Mouse (Mus musculus) limb, embryonic 11.5 days (tissue): Measurements from ENCODE around the gene Gm10337. TPM values are rescaled to one million over a fixed set of nuclear protein-coding genes. Genes with fewer than 3 reads are reported as not detected.

ENCODE experiments used
- ATAC-seq: fragments of 200-750 bp; cut with Nextera tagmentation; 2 replicates; pipeline ENCODE4 v1.8.0; 2017; ENCODE audit warnings: low read depth; ENCODE audit not compliant: insufficient number of reproducible peaks, low FRiP score, low TSS enrichment
- DNase-seq: peaks from one replicate; pipeline ENCODE4 v3.0.0-alpha.2; 2015; ENCODE audit warnings: low spot score
- H3K27ac ChIP-seq: fragments of 300-500 bp; sonication (generic); replicated peaks from 2 replicates; pipeline ENCODE4 v1.5.1; 2014; ENCODE audit warnings: low read depth, mild to moderate bottlenecking, low read length
- H3K27me3 ChIP-seq: fragments of 300-500 bp; sonication (generic); 2 replicates; pipeline ENCODE4 v1.6.1; 2014; ENCODE audit warnings: mild to moderate bottlenecking, low read length, mixed read lengths; ENCODE audit not compliant: control insufficient read depth, insufficient read depth
- H3K36me3 ChIP-seq: fragments of 300-500 bp; sonication (generic); 2 replicates; pipeline ENCODE4 v1.6.1; 2014; ENCODE audit warnings: mild to moderate bottlenecking, low read length, moderate library complexity, mixed read lengths; ENCODE audit not compliant: control insufficient read depth, insufficient read depth
- H3K4me1 ChIP-seq: fragments of 300-500 bp; sonication (generic); 2 replicates; pipeline ENCODE4 v1.6.1; 2014; ENCODE audit warnings: low read length, mixed read lengths; ENCODE audit not compliant: control insufficient read depth, insufficient read depth
- H3K4me2 ChIP-seq: fragments of 300-500 bp; sonication (generic); 2 replicates; pipeline ENCODE4 v1.6.1; 2014; ENCODE audit warnings: low read depth, mild to moderate bottlenecking, moderate library complexity; ENCODE audit not compliant: severe bottlenecking
- H3K4me3 ChIP-seq: fragments of 300-500 bp; sonication (generic); 2 replicates; pipeline ENCODE4 v1.5.1; 2014; ENCODE audit warnings: low read depth, low read length
- H3K9ac ChIP-seq: fragments of 300-500 bp; sonication (generic); 2 replicates; pipeline ENCODE4 v1.6.1; 2014; ENCODE audit warnings: mild to moderate bottlenecking, low read length
- H3K9me3 ChIP-seq: fragments of 300-500 bp; sonication (generic); 2 replicates; pipeline ENCODE4 v1.6.1; 2016; ENCODE audit warnings: low read length; ENCODE audit not compliant: control insufficient read depth
- WGBS: fragments of 180-500 bp; shearing (Covaris S2); extraction: QIAGEN DNeasy Blood & Tissue Kit; methylation state at CpG from one replicate; pipeline ENCODE4 v1.1.7; 2014; 5-methylcytosine and 5-hydroxymethylcytosine counted together
- polyA plus RNA-seq: library from polyadenylated mRNA; unstranded; fragments of >200 nt; fragmentation: Nextera tagmentation; extraction: Ambion mirVana; gene quantifications from 2 replicates; pipeline ENCODE4 v1.2.1, GENCODE M21; 2014

The Gm10337 gene
- polyA plus RNA-seq, 1 experiment from 2014 or later: not detected

- Histone ChIP-seq H3K27ac (no peak overlapping the region), H3K4me2 (no peak overlapping the region), H3K4me3 (no peak overlapping the region), H3K9me3 (no peaks in the 10 kb centered on the region), H3K27me3 (no peaks in the 10 kb centered on the region), H3K4me1 (0 out of 2 replicates have a peak, but pooled peaks cover 3% of the 10 kb centered on the region), H3K9ac (no peak overlapping the region), H3K36me3 (peaks cover 19% of the 10 kb centered on the region)
- DNase-seq: no peak
- no peak for ATAC-seq
- WGBS: 96% methylated on average over 2 of the region's 2 CpGs
These were observed 29.0 kb upstream of the Gm10337 start for GRCm38 (mm10) chr15:102474520-102474919.

GRCm38 (mm10) chr15:102483136-102483535 lies 20.4 kb upstream of the Gm10337 start:
- no peaks in the 10 kb centered on the region for H3K27me3 ChIP-seq
- no peaks in the 10 kb centered on the region for H3K9me3 ChIP-seq
- ATAC-seq: no peak
- no peak overlapping the region for H3K4me3 ChIP-seq
- 90% methylated on average over 3 of the region's 3 CpGs for WGBS
- DNase-seq: no peak
- H3K4me2 ChIP-seq: no peak overlapping the region
- peaks cover 36% of the 10 kb centered on the region for H3K36me3 ChIP-seq
- H3K4me1 ChIP-seq: no peaks in the 10 kb centered on the region
- no peak overlapping the region for H3K27ac ChIP-seq
- no peak overlapping the region for H3K9ac ChIP-seq

DNA sequence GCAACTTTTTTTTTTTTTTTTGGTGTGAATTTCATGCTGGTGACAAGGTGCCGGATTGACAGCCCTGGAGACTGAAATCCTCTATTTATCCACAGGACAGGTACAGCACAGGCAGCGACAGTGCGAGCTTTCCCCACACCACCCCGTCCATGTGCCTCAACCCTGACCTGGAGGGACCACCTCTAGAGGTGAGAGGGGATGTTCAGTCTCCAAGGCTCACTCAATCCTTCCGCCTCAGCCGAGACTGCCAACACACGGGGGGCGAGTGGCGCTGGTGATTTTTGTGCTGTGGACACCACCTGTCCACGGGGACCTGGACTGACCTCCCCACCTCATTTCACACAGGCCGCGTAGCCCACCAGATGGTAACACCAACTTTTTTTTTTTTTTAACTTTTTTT lies 17.7 kb upstream of the Gm10337 start:
- no peak overlapping the region for H3K4me3 ChIP-seq
- no peak overlapping the region for H3K9ac ChIP-seq
- H3K27me3 ChIP-seq: no peaks in the 10 kb centered on the region
- DNase-seq (no peak), ATAC-seq (no peak)
- H3K36me3 ChIP-seq: peaks cover 39% of the 10 kb centered on the region
- H3K4me1 ChIP-seq: no peaks in the 10 kb centered on the region
- no peak overlapping the region for H3K27ac ChIP-seq
- 89% methylated on average over 12 of the region's 12 CpGs for WGBS
- no peaks in the 10 kb centered on the region for H3K9me3 ChIP-seq
- H3K4me2 ChIP-seq: no peak overlapping the region

GRCm38 (mm10) chr15:102487664-102488063 lies 15.9 kb upstream of the Gm10337 start:
- no peaks in the 10 kb centered on the region for H3K27me3 ChIP-seq
- no peaks in the 10 kb centered on the region for H3K9me3 ChIP-seq
- H3K9ac ChIP-seq: no peak overlapping the region
- DNase-seq (no peak), ATAC-seq (no peak)
- no peak overlapping the region for H3K4me3 ChIP-seq
- peaks cover 34% of the 10 kb centered on the region for H3K36me3 ChIP-seq
- H3K4me1 ChIP-seq: no peaks in the 10 kb centered on the region
- no peak overlapping the region for H3K4me2 ChIP-seq
- WGBS: 84% methylated on average over 1 of the region's 1 CpGs
- no peak overlapping the region for H3K27ac ChIP-seq

GRCm38 (mm10) chr15:102498322-102498721 lies 5.2 kb upstream of the Gm10337 start:
- Histone ChIP-seq H3K4me1 (no peaks in the 10 kb centered on the region), H3K27ac (no peak overlapping the region), H3K27me3 (no peaks in the 10 kb centered on the region), H3K4me2 (no peak overlapping the region), H3K9me3 (no peaks in the 10 kb centered on the region), H3K4me3 (no peak overlapping the region), H3K9ac (no peak overlapping the region), H3K36me3 (peaks cover 48% of the 10 kb centered on the region)
- 92% methylated on average over 3 of the region's 3 CpGs for WGBS
- ATAC-seq: no peak
- DNase-seq: no peak

DNA sequence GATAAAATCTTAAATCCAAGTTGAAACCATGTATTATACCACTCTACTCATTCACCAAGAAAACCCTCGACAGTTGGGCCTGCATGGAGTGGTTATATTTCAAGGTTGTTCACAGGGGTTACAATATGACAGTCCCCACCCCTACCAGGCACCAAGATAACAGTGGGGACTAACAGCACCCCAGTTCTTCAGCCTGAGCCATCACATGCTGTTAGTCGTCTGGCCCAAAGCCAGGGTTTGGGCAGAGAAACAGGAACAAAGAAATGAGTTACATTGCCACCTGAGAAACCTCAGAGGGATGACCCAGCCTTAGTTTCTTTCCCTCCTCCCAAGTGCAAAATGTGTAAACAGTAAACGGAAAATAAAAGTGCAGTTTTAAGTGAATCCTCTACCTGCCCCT lies 4.2 kb upstream of the Gm10337 start:
- Histone ChIP-seq H3K9ac (no peak overlapping the region), H3K4me2 (no peak overlapping the region), H3K27ac (no peak overlapping the region), H3K9me3 (no peaks in the 10 kb centered on the region), H3K4me1 (no peaks in the 10 kb centered on the region), H3K27me3 (no peaks in the 10 kb centered on the region), H3K36me3 (peaks cover 49% of the 10 kb centered on the region), H3K4me3 (no peak overlapping the region)
- no peak for DNase-seq
- 79% methylated on average over 3 of the region's 3 CpGs for WGBS
- no peak for ATAC-seq

GRCm38 (mm10) chr15:102499851-102500250 lies 3.7 kb upstream of the Gm10337 start:
- H3K9me3 ChIP-seq: no peaks in the 10 kb centered on the region
- H3K27me3 ChIP-seq: no peaks in the 10 kb centered on the region
- no peak overlapping the region for H3K4me3 ChIP-seq
- H3K9ac ChIP-seq: no peak overlapping the region
- no peak overlapping the region for H3K4me2 ChIP-seq
- WGBS: 91% methylated on average over 6 of the region's 6 CpGs
- ATAC-seq (no peak), DNase-seq (no peak)
- peaks cover 50% of the 10 kb centered on the region for H3K36me3 ChIP-seq
- H3K4me1 ChIP-seq: no peaks in the 10 kb centered on the region
- H3K27ac ChIP-seq: no peak overlapping the region

- no peak overlapping the region for H3K4me3 ChIP-seq
- H3K4me1 ChIP-seq: no peaks in the 10 kb centered on the region
- H3K27ac ChIP-seq: no peak overlapping the region
- DNase-seq (no peak), ATAC-seq (no peak)
- H3K9me3 ChIP-seq: no peaks in the 10 kb centered on the region
- no peak overlapping the region for H3K4me2 ChIP-seq
- peaks cover 50% of the 10 kb centered on the region for H3K36me3 ChIP-seq
- no peak overlapping the region for H3K9ac ChIP-seq
- no peaks in the 10 kb centered on the region for H3K27me3 ChIP-seq
- WGBS: 90% methylated on average over 5 of the region's 5 CpGs
These were observed 3.0 kb upstream of the Gm10337 start for GRCm38 (mm10) chr15:102500479-102500878.

DNA sequence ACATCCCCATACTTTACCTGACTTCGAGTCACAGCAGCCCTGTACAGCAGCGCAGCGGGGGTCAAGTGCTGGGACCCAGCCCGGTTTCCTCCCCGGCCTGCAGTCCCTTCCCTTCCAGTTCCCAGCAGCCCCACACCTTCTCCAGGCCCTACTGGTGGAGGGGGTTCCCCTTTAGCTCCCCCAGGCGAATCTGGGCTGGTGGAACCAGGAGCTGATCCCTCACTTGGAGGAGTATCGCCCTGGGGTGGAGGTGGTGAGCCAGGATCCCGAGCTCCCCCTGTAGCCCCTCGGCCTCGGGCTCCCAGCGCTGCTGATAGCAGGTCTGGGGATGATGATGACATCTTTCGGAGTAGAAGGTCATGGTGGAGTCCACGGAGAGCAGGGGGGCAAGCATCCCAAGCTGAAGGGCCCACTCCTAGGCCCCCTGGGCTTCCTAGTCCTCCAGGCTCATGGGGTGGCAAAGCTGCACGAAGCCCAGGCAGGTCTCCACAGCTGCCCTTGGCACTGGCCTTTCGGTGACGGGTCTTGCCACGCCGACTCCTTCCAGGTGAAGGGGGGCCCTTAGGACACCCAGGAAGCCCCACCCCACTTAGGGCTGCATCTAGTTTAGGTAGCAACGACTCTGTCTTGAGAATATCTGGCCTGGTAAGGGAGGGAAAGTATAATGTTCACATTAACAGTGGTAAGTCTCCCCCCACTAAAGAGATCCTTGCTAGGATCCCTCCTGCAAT lies 2.3 kb upstream of the Gm10337 start:
- H3K27ac ChIP-seq: no peak overlapping the region
- DNase-seq (no peak), ATAC-seq (0 out of 2 replicates have a peak, but pooled peaks have one; percentile 17)
- no peaks in the 10 kb centered on the region for H3K27me3 ChIP-seq
- no peak overlapping the region for H3K4me2 ChIP-seq
- no peak overlapping the region for H3K4me3 ChIP-seq
- no peaks in the 10 kb centered on the region for H3K9me3 ChIP-seq
- H3K4me1 ChIP-seq: no peaks in the 10 kb centered on the region
- no peak overlapping the region for H3K9ac ChIP-seq
- WGBS: 87% methylated on average over 19 of the region's 19 CpGs
- peaks cover 47% of the 10 kb centered on the region for H3K36me3 ChIP-seq
